8 mouse cellular contexts compared by ENCODE assay signal in genomic region chr6:73221958-73222735, GRCm38 (mm10). TPM values are rescaled to one million over a fixed set of nuclear protein-coding genes. Genes with fewer than 3 reads are reported as not detected.
A peak's percentile ranks its signal among the peaks of the same experiment; 100 is the strongest.
DNase-seq lines count a peak whose midpoint lies in the region; ATAC-seq and TF ChIP-seq lines count a peak whose summit lies in the region.

No protein-coding gene starts in this region.

- DNase-seq in heart, adult 8-10 months (ENCODE audit: low spot score) = no peak
- DNase-seq in ES-E14 (ENCODE audit: low read depth, low spot score) = no peak
- DNase-seq in embryonic facial prominence, embryonic 14.5 days (ENCODE audit: low spot score) = peak; percentile 32
- no peak for DNase-seq in gastrocnemius, adult 18-20 months (ENCODE audit: low spot score)

- no peak for TF ChIP-seq CTCF in small intestine, adult 2 months (IDR thresholded peaks at IDR 0.05; ENCODE audit: extremely low read depth, insufficient read length, insufficient replicate concordance, low read depth, low read length)

- peak overlapping the region; percentile 52 for H3K4me3 ChIP-seq in heart, embryonic 13.5 days
- peak overlapping the region; percentile 45 to 81 for H3K4me3 ChIP-seq in ES-E14 (ENCODE audit: insufficient read depth in 1 of 2, low read depth in 1 of 2, low read length in 2 of 2, poor library complexity in 1 of 2, severe bottlenecking in 1 of 2)
- H3K4me3 ChIP-seq in embryonic facial prominence, embryonic 14.5 days (ENCODE audit: low read depth, low read length) = peak overlapping the region; percentile 29
- peak overlapping the region; percentile 36 for H3K4me3 ChIP-seq in hindbrain, embryonic 16.5 days (ENCODE audit: low read length)
- peak overlapping the region; percentile 33 for H3K4me3 ChIP-seq in liver, embryonic 16.5 days (ENCODE audit: low read depth, low read length)
- H3K4me3 ChIP-seq in small intestine, adult 2 months (ENCODE audit: low read depth, low read length) = peak overlapping the region; percentile 17

- H3K4me2 ChIP-seq in heart, embryonic 13.5 days = peak overlapping the region; percentile 70
- H3K4me2 ChIP-seq in embryonic facial prominence, embryonic 14.5 days (ENCODE audit: low read depth, low read length) = peak overlapping the region; percentile 56
- peak overlapping the region; percentile 55 for H3K4me2 ChIP-seq in hindbrain, embryonic 16.5 days (ENCODE audit: low read length)
- peak overlapping the region; percentile 54 for H3K4me2 ChIP-seq in liver, embryonic 16.5 days (ENCODE audit: low read depth, low read length)

- peak overlapping the region; percentile 70 for H3K9ac ChIP-seq in heart, embryonic 13.5 days
- H3K9ac ChIP-seq in ES-E14 (ENCODE audit: insufficient read depth, low read depth, low read length, poor library complexity, severe bottlenecking) = peak overlapping the region; percentile 52
- H3K9ac ChIP-seq in embryonic facial prominence, embryonic 14.5 days (ENCODE audit: low read depth, low read length) = no peak overlapping the region
- H3K9ac ChIP-seq in hindbrain, embryonic 16.5 days (ENCODE audit: low read depth, low read length) = peak overlapping the region; percentile 46
- no peak overlapping the region for H3K9ac ChIP-seq in liver, embryonic 16.5 days (ENCODE audit: low read depth, low read length)

- WGBS in heart, embryonic 13.5 days = 22% methylated on average over 23 of the region's 23 CpGs
- 30% methylated on average over 23 of the region's 23 CpGs for WGBS in embryonic facial prominence, embryonic 14.5 days
- WGBS in hindbrain, embryonic 16.5 days = 36% methylated on average over 23 of the region's 23 CpGs
- WGBS in liver, embryonic 16.5 days (ENCODE audit: insufficient replicate concordance) = 33% methylated on average over 23 of the region's 23 CpGs
- 40% methylated on average over 23 of the region's 23 CpGs for WGBS in small intestine, adult 2 months

- H3K27ac ChIP-seq in heart, embryonic 13.5 days (replicated peaks) = peak overlapping the region; percentile 92
- H3K27ac ChIP-seq in ES-E14 (ENCODE audit: insufficient read depth, low read depth, low read length, poor library complexity, severe bottlenecking) = peak overlapping the region; percentile 22; the same call in 1 of the 2 replicates
- no peak overlapping the region; the same call in 1 of the 2 replicates for H3K27ac ChIP-seq in embryonic facial prominence, embryonic 14.5 days (replicated peaks; ENCODE audit: low read depth, low read length)
- H3K27ac ChIP-seq in hindbrain, embryonic 16.5 days (ENCODE audit: low read depth, low read length) = peak overlapping the region; percentile 58
- no peak overlapping the region for H3K27ac ChIP-seq in liver, embryonic 16.5 days (ENCODE audit: low read length)
- H3K27ac ChIP-seq in small intestine, adult 2 months (ENCODE audit: insufficient read depth, low read depth, low read length) = no peak overlapping the region

- in situ Hi-C loops in ES-E14 (cut with MboI; ENCODE audit: low sequenced_read_pairs in 2 of 2, unreplicated experiment in 2 of 2) = no loop called here

- peaks cover 16% of the 10 kb centered on the region for H3K4me1 ChIP-seq in heart, embryonic 13.5 days
- peaks cover 0 to 3% of the 10 kb centered on the region in 2 experiments; a peak in 2 of 4 replicates for H3K4me1 ChIP-seq in ES-E14 (ENCODE audit: control insufficient read depth in 2 of 2, insufficient read depth in 2 of 2, low read length in 2 of 2, poor library complexity in 1 of 2)
- peaks cover 8% of the 10 kb centered on the region for H3K4me1 ChIP-seq in embryonic facial prominence, embryonic 14.5 days (ENCODE audit: control insufficient read depth, insufficient read depth, low read length)
- peaks cover 3% of the 10 kb centered on the region; the same call in 1 of the 2 replicates for H3K4me1 ChIP-seq in hindbrain, embryonic 16.5 days (ENCODE audit: control insufficient read depth, insufficient read depth, low read depth, low read length)
- no peaks in the 10 kb centered on the region for H3K4me1 ChIP-seq in liver, embryonic 16.5 days (ENCODE audit: control insufficient read depth, low read depth, low read length)
- H3K4me1 ChIP-seq in small intestine, adult 2 months (ENCODE audit: control insufficient read depth, insufficient read depth, insufficient read length, low read length) = peaks cover 3% of the 10 kb centered on the region; the same call in 1 of the 2 replicates

- no peak for ATAC-seq in heart, embryonic 13.5 days (ENCODE audit: extremely low read depth, insufficient number of reproducible peaks, low FRiP score, low TSS enrichment)
- peak; percentile 58 for ATAC-seq in embryonic facial prominence, embryonic 14.5 days (ENCODE audit: low read depth)
- peak; percentile 72 for ATAC-seq in hindbrain, embryonic 16.5 days
- peak; percentile 61 for ATAC-seq in liver, embryonic 16.5 days (ENCODE audit: low read depth)

- no peaks in the 10 kb centered on the region for H3K36me3 ChIP-seq in heart, embryonic 13.5 days
- no peaks in the 10 kb centered on the region for H3K36me3 ChIP-seq in ES-E14 (ENCODE audit: control insufficient read depth, insufficient read depth, low read length, poor library complexity, severe bottlenecking)
- no peaks in the 10 kb centered on the region for H3K36me3 ChIP-seq in embryonic facial prominence, embryonic 14.5 days (ENCODE audit: control insufficient read depth, insufficient read depth, low read length)
- no peaks in the 10 kb centered on the region for H3K36me3 ChIP-seq in hindbrain, embryonic 16.5 days (ENCODE audit: control insufficient read depth, insufficient read depth, low read length)
- H3K36me3 ChIP-seq in liver, embryonic 16.5 days (ENCODE audit: control insufficient read depth, insufficient read depth) = no peaks in the 10 kb centered on the region
- H3K36me3 ChIP-seq in small intestine, adult 2 months (ENCODE audit: control insufficient read depth, insufficient read depth, low read length) = no peaks in the 10 kb centered on the region

- no peak for TF ChIP-seq POLR2A in small intestine, adult 2 months (IDR thresholded peaks at IDR 0.05; ENCODE audit: low read depth, low read length)

- H3K9me3 ChIP-seq in heart, embryonic 13.5 days = no peaks in the 10 kb centered on the region
- no peaks in the 10 kb centered on the region for H3K9me3 ChIP-seq in ES-E14 (ENCODE audit: control insufficient read depth, insufficient read depth, low read depth, low read length)
- no peaks in the 10 kb centered on the region for H3K9me3 ChIP-seq in embryonic facial prominence, embryonic 14.5 days (ENCODE audit: control insufficient read depth, low read length)
- H3K9me3 ChIP-seq in hindbrain, embryonic 16.5 days (ENCODE audit: control insufficient read depth, low read length) = no peaks in the 10 kb centered on the region
- no peaks in the 10 kb centered on the region for H3K9me3 ChIP-seq in liver, embryonic 16.5 days (replicated peaks; ENCODE audit: control insufficient read depth, low read length)

- no peaks in the 10 kb centered on the region for H3K27me3 ChIP-seq in heart, embryonic 13.5 days (replicated peaks)
- H3K27me3 ChIP-seq in embryonic facial prominence, embryonic 14.5 days (replicated peaks; ENCODE audit: control insufficient read depth, insufficient read depth, low read length) = no peaks in the 10 kb centered on the region
- no peaks in the 10 kb centered on the region for H3K27me3 ChIP-seq in hindbrain, embryonic 16.5 days (replicated peaks; ENCODE audit: control insufficient read depth, insufficient read depth, low read length)
- no peaks in the 10 kb centered on the region for H3K27me3 ChIP-seq in liver, embryonic 16.5 days (ENCODE audit: control insufficient read depth, insufficient read depth, low read depth, low read length)
- no peaks in the 10 kb centered on the region for H3K27me3 ChIP-seq in small intestine, adult 2 months (ENCODE audit: control insufficient read depth, insufficient read depth, low read length)

TF ChIP-seq in ES-E14, 5 proteins besides CTCF, POLR2A, EP300 and RAD21:
- TF ChIP-seq MAFK (IDR thresholded peaks at IDR 0.05; ENCODE audit: insufficient read depth, low read depth, low read length) = no peak
- no peak for TF ChIP-seq ZC3H11A (IDR thresholded peaks at IDR 0.05; ENCODE audit: borderline replicate concordance, low read depth, low read length)
- TF ChIP-seq ZNF384 (IDR thresholded peaks at IDR 0.05; ENCODE audit: low read depth, low read length) = no peak
- no peak for TF ChIP-seq HCFC1 (IDR thresholded peaks at IDR 0.05; ENCODE audit: borderline replicate concordance, insufficient read depth, low read length)
- no peak for TF ChIP-seq CHD2 (IDR thresholded peaks at IDR 0.05; ENCODE audit: low read depth, low read length)

RNA-seq across cellular contexts. Expression of gene Dnah6, which starts 0.7 kb away (rescaled TPM):
- 0.08 TPM in 2 replicates for polyA plus RNA-seq in heart, embryonic 13.5 days (2015; fragmentation: Nextera tagmentation; extraction: Ambion mirVana)
- total RNA-seq in heart, adult 8-10 months (2022) = under 1 TPM; 0.03 to 0.14 (median 0.08) TPM
- 0.53 and 0.54 TPM in 2 replicates for total RNA-seq in ES-E14 (2012; rRNA removed)
- 0.07 and 0.42 TPM in 2 replicates for polyA plus RNA-seq in embryonic facial prominence, embryonic 14.5 days (2014; fragmentation: Nextera tagmentation; extraction: Ambion mirVana)
- polyA plus RNA-seq in hindbrain, embryonic 16.5 days (2015; fragmentation: Nextera tagmentation; extraction: Ambion mirVana) = 0.37 and 0.43 TPM in 2 replicates
- polyA plus RNA-seq in liver, embryonic 16.5 days (2015; fragmentation: Nextera tagmentation; extraction: Ambion mirVana) = 0.04 and 0.05 TPM in 2 replicates
- polyA plus RNA-seq in small intestine, adult 2 months (2012; rRNA removed) = 0.01 and 0.04 TPM in 2 replicates
- total RNA-seq in gastrocnemius, adult 18-20 months (2021) = under 1 TPM; 0.02 to 0.05 TPM

RNA-seq across cellular contexts. Expression of gene Suclg1, which starts 26.0 kb away (rescaled TPM):
- polyA plus RNA-seq in heart, embryonic 13.5 days (2015; fragmentation: Nextera tagmentation; extraction: Ambion mirVana) = 250 and 271 TPM in 2 replicates
- 100 to 1,000 TPM; 478 to 547 (median 493) TPM for total RNA-seq in heart, adult 8-10 months (2022)
- 61.5 and 99.7 TPM in 2 replicates for total RNA-seq in ES-E14 (2012; rRNA removed)
- polyA plus RNA-seq in embryonic facial prominence, embryonic 14.5 days (2014; fragmentation: Nextera tagmentation; extraction: Ambion mirVana) = 167 and 173 TPM in 2 replicates
- 137 and 151 TPM in 2 replicates for polyA plus RNA-seq in hindbrain, embryonic 16.5 days (2015; fragmentation: Nextera tagmentation; extraction: Ambion mirVana)
- 147 and 149 TPM in 2 replicates for polyA plus RNA-seq in liver, embryonic 16.5 days (2015; fragmentation: Nextera tagmentation; extraction: Ambion mirVana)
- polyA plus RNA-seq in small intestine, adult 2 months (2012; rRNA removed) = 52.7 and 97.0 TPM in 2 replicates
- 100 to 1,000 TPM; 311 to 329 TPM for total RNA-seq in gastrocnemius, adult 18-20 months (2021)

Comparison
In these comparisons a context has a peak if more than half of its experiments do, and no peak if none do; other contexts are left out.
1. H3K27ac ChIP-seq: peak in heart, embryonic 13.5 days (single experiment), ES-E14 (single experiment) and hindbrain, embryonic 16.5 days (single experiment); none in embryonic facial prominence, embryonic 14.5 days (single experiment), liver, embryonic 16.5 days (single experiment) and small intestine, adult 2 months (single experiment).
2. H3K9ac ChIP-seq: peak in heart, embryonic 13.5 days (single experiment), ES-E14 (single experiment) and hindbrain, embryonic 16.5 days (single experiment); none in embryonic facial prominence, embryonic 14.5 days (single experiment) and liver, embryonic 16.5 days (single experiment).
3. Peak in every context shown above with its lines, with median percentiles within 50 percentile points of each other: H3K4me2 ChIP-seq and H3K4me3 ChIP-seq.